Mouse (Mus musculus): Measurements from ENCODE around the gene Plcd1. TPM values are rescaled to one million over a fixed set of nuclear protein-coding genes. Genes with fewer than 3 reads are reported as not detected.

The Plcd1 gene
- not detected in 4 replicates for total RNA-seq (2023; ENCODE audit: inconsistent age)

DNA sequence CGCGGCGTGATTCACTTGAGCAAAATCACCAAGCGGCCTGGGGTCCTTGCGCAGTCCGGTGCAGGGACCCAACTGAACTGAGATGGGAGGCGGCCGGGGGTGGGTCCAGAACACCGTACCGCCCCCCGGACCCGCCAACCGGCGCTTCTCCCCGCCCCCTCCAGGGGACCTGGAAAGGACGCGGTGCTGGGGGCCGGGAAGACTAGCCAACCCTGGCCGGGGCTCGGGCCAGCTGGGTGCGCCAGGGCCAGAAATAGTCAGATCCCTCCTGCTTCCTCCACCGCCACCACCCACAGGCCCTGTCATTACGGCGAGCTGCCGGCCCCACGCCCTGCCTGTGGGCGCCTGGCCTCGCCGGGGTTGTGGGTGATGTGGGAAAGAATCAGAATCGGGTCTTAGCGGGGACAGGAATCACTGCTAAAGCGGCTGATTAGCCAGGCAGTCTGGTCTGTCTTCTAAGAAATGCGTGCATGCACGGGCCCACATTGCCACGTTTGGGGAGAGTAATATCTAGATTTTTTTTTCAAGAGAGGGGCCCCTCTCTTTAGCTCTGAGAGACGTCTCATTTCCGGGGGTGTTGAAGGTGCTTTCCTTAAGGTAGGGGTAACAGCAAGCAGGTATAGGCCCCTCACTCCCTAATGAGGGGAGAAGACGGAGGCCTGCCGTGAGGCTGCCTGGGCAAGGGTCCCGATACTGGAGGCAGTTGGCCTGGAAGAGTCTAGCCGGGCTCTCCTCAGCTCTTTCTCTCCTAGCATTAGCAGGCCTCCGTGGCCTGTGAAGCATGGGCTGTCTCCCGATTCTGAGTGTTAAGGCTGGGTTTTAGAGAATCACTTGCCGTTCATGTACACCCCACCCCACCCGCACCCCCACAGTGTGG is at the start of gene Plcd1:
TSS of gene Plcd1 (minus strand) at position 84 of the 877 bp plus-strand sequence.

GRCm38 (mm10) chr9:119101992-119102782 is 8.9 kb upstream of the Plcd1 start, which contains the start of gene Dlec1:
Gene Dlec1 (plus strand): TSS chr9:119102478.

DNA sequence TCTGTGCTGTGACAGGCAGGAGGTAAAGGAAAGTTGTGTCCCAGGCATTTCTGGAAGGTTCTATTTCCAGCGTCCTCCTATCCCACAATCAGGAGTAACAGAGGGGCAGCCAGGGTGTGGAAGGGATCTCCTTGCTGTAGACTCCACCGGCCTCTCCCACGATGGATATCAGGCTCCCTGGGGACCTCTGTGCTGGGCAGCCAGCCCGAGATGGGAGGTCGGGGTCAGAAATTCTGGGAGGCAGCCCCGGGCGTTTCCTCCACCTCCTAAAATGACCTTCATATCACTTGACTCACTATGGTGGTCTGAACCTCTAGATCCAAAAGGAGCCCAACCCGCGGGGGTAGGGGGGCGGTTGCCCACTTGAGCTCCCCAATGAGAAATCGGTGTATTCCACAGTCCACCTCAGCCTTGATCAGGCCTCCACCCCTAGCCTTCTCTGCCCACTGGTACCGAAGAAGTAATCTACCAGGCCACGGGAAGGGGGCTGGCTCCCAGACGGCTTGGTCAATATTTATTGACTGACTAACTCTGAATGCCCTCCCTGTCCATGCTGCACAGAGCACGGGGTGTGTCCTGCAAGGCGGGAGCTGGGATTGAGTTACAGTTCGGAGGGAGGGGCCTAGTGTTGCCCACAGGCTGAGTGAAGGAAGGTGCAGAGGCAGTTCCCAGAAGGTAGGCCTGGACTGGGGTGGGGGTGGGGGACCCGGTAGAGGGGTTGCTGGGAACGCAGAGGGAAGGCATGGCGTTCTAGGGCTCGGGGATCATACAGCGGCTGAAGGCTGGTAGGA is 41.0 kb downstream of the Plcd1 start, which contains the start of gene Vill:
TSS of gene Vill (plus strand) at position 625 of the 791 bp plus-strand sequence.

Other genes starting within 250 kb of the Plcd1 start
- gene Ctdspl, start 167.0 kb downstream of the Plcd1 start, total RNA-seq (2023; ENCODE audit: inconsistent age): 0.39 to 0.72 TPM (median 0.39 TPM) in 3 of 4 replicates, not detected in the other
- gene Vill, start 40.7 kb downstream of the Plcd1 start, total RNA-seq (2023; ENCODE audit: inconsistent age): 2.3 to 6.7 TPM (median 5.2 TPM) in 4 replicates
- gene Dlec1, start 9.0 kb upstream of the Plcd1 start, total RNA-seq (2023; ENCODE audit: inconsistent age): 0.27 to 0.61 TPM in 2 of 4 replicates, not detected in the others
- 0.48 to 1.1 TPM (median 1.0 TPM) in 4 replicates for gene Acaa1b, start 63.6 kb upstream of the Plcd1 start, total RNA-seq (2023; ENCODE audit: inconsistent age)
- not detected in 4 replicates for gene Gm47289, start 65.7 kb upstream of the Plcd1 start, total RNA-seq (2023; ENCODE audit: inconsistent age)
- not detected in 4 replicates for gene Slc22a13, start 115.6 kb upstream of the Plcd1 start, total RNA-seq (2023; ENCODE audit: inconsistent age)
- 33.1 to 42.1 TPM (median 35.9 TPM) in 4 replicates for gene Oxsr1, start 228.9 kb upstream of the Plcd1 start, total RNA-seq (2023; ENCODE audit: inconsistent age)
- 50.2 to 67.8 TPM (median 52.1 TPM) in 4 replicates for gene Acaa1a, start 246.2 kb upstream of the Plcd1 start, total RNA-seq (2023; ENCODE audit: inconsistent age)
- 28.2 to 31.9 TPM (median 29.8 TPM) in 4 replicates for gene Myd88, start 247.9 kb upstream of the Plcd1 start, total RNA-seq (2023; ENCODE audit: inconsistent age)

Measured in B cell, adult (primary cell).